Mouse (Mus musculus): Measurements from ENCODE around the gene Prok2.

The Prok2 gene

DNA sequence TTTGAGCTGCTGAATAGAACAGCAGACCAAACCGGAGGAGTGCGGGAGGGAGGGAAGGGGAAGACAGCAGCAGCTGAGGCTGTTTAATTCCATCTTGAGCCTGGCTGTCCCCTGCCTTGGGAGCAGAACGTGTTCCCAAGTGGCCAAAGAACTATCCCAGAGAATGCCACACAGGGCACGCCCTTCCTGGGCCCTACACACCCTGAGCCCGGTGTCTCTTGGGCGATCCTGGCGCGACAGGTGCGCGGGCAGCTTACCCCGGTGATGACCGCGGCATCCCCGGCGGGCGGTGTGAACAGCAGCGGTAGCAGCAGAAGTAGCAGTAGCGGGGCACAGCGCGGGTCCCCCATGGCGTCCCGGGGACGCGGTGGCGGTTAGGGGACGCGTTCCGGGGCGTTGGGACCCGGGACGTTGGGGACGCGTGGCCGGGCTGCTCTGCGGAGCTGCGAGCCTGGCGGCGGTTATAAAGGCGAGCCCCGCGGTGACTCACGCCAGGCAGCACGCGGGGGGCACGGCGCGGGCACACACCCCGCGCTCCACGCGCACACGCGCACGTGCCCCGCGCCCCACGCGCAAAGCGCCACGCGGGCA, at the start of gene Prok2:
Gene Prok2 (minus strand): TSS at position 422 of the 591 bp plus-strand sequence.
- DNase-seq (ENCODE audit: low spot score) = no peak

DNA sequence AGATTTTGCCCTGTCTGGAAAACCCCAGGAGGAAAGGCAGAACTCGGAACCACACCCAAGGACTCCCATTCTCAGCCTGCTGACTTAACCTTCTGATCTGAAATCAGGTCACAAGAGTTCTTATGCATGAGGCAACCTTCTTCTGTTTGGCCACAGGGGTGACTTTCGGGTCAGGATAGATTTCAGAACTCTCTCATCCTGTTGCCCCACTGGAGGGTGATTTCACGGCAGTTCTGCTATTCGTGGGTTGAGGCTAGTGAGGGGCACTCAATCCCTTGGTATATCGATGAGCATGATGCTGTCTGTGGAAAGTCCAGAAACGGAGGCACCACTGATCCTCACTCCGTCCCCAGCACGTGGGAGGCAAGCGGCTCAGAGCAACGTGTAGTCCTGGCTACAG, 48.5 kb upstream of the Prok2 start:
- no peak for DNase-seq (ENCODE audit: low spot score)

DNA sequence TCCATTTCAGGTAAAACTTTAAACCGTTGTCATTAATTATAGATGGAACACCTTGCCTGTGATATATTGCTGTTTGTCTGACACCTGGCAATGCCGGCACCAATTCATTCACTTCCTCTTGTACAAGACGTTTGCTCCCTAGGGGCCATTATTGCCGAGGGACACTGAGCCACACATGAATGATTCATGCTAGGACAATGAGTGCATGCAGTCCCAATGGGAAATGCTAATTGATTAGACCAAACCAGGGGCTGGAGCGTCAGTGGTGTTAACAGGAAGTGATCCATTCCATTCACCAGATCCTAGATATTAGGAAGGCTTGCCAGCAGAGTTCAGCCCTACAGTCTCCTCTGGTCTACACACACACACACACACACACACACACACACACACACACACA, 42.3 kb upstream of the Prok2 start:
- DNase-seq (ENCODE audit: low spot score) = no peak

DNA sequence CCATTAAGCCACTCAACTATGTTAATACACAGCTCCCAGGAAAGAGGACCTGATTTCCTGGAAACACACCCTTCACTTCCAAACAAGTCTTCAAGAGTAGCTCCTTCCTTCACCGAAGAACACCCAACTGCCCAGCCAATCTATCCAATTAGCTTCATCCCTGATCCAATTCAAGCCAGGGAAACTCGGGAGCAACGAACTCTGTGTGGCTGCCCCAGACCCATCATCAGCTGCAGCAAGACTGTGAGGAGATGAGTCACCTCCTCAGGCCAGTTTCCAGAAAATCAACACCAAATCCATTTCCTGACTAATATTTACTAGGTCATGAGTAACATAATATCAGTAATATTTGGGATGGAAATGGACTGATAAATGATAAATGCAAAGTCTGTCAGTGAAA, 38.7 kb upstream of the Prok2 start:
- no peak for DNase-seq (ENCODE audit: low spot score)

DNA sequence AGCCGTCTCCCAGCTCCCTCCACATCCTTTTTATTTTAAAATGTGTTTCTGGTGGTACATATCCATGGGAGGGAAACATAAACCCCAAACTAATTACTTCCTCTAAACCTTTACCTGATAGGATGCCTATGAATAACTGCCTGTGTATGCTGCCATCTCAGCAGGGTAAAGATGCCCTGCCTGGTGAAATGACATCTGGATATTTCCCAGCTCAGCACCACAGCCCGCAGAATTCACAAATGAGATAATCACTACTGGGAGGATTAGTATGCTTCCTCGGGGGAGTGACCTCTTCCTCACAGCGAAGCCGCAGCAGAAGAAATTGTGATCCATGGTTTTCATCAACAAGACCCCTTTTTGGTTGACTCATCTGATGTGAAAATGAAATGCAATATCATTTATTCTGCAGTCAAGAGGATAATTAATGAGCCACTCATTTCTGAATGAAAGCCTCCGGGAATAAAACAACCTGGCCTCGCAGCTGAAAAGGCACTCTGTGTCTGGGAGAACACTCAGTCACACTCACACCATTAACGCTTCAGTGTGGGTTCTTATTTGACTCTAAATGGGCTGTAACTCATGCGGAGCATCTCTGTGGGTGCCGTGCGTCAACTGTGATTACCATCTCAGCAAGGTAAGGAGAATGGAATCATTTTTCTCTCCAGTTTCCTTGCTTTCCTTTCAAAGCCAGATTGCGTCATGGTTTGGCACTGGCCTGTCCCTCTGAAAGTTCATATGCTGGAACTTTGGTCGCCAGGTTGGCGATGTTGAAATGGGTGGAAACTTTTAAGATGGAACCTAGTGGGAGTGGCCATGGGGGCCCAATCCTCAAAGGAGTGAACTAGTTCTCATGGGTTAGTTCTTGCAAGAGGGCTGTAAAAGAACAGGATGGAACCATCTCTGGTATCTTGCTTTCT, 36.1 kb upstream of the Prok2 start:
- DNase-seq (ENCODE audit: low spot score) = no peak

DNA sequence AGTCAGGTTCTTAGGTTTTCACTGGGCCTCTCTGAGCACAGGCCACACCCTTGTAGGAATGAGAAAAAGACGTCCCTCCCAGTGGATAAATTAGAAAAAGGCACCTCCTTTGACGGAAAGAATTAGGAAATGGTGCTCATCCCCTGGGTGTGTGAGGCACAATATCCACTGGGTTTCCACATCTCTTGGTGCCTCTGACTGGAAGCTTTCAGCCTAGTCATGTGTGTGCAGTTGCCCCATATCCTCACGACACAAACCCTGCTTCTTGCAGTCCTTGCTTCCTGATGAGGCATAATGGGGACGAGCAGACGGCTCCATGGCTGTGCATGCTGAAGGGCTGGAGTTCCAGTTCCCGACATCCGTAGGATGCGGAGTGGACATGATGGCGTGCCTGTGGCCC, 29.9 kb upstream of the Prok2 start:
- DNase-seq (ENCODE audit: low spot score) = no peak

DNA sequence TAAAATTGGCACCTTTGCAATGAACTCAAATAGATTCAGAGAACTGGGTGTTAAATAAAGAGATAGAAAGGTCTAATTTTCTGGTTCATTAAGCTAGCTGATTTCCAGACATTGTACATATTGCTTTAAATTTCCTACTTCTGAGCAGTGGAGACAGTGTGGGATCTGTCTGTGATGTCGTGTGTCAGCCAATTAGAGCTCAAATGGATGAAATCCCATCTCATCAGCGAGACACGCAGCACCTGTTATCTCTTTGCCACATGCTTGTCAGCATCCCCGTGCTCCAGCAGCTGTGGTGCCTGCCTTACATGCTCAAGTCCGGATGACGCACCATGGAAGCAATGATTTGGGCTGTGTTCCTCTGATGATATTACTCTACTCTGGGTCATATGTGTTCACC, 25.1 kb upstream of the Prok2 start:
- DNase-seq (ENCODE audit: low spot score) = no peak

DNA sequence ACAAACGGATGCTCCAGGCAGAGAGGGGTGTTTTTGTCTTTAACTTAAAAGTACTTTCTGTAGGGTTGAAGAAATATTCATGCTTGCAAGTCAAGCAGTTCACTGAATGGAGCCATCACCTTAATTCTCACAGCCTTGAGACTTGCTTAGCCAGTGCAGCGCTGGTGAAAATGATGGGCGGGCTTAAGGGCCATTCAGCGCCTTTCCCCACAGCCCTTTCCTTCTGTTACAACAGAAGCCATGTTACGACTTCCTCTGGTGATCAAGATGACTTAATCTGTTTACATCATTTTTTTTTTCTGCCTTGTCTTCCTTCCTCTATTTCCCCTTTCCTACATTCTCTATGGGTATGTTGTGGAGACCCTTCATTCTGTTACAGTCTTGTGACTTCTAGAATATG, 20.1 kb upstream of the Prok2 start:
- no peak for DNase-seq (ENCODE audit: low spot score)

DNA sequence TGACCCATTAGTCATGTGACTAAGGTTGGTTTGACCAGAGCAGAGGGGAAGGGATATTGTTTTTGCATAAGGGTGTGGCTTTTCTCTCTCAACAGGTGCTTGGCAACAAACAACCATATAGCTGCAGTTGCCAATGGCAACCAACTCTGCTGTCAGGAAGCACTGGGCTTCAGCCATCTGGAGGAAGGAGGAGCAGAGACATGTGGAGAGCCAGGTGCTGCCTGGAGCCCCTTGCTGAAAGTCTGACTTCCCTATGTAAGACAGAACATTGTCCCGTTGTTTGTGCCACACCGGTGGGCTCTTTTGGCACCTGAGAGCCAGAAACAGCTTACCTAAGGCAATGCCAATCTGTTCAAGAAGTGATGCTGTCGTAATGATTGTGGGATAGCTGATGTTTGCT, 16.7 kb upstream of the Prok2 start:
- DNase-seq (ENCODE audit: low spot score) = no peak

DNA sequence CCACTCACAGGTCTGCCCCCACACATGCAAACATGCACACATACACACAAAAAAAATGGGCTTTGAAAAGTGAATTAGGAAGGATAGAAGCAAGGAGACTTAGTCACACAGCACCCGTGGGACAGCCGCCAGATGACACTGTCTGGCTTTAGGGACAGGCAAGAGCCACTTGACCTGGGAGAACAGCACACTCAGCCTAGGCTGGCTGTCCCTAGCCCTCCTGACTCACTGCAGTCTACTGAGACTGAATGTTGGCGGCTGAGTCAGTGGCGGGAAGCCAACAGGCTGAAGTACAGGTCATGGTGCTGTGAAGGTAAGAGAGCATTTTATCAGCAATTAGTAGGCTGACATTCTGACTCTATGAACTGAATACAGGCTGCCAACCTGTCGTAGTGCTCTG, 8.5 kb upstream of the Prok2 start:
- DNase-seq (ENCODE audit: low spot score) = no peak

DNA sequence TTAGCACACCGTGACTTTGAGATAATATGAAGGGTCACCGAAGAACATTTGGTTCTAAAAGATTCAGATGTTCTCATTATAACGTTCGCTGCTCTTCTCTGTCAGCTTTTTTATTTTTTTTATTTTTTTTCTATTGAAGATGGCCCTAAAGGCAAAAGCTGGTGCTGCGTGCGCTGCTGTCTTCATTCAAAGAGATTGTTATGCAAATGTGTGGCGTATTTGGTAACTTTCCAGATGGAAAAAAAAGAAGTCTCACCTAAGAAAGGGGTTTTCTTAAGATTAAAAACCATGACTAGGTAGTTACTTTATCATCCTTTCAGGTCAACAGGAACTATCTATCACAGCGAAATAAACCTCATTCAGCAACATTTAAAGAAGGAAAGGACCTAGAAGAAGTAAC, 6.5 kb upstream of the Prok2 start:
- no peak for DNase-seq (ENCODE audit: low spot score)

DNA sequence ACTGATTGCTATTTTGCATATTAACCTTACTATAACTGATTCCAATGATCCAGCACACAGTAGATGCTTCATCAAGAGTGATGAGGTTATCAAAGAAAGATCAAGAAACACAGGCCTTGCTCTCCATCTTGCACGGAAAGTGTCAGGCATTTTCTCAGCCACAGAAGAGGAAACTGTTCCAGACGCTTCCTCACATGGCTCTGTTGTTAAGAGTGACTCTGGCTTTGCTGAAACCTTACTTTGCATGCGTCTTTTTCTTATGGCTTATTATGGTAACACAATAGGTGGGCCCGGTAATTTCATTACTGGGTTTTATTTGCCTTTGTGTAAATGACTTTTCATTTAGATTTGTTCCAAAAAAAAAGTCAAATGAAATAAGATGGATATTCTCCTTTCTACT, 5.7 kb upstream of the Prok2 start:
- DNase-seq (ENCODE audit: low spot score) = no peak

DNA sequence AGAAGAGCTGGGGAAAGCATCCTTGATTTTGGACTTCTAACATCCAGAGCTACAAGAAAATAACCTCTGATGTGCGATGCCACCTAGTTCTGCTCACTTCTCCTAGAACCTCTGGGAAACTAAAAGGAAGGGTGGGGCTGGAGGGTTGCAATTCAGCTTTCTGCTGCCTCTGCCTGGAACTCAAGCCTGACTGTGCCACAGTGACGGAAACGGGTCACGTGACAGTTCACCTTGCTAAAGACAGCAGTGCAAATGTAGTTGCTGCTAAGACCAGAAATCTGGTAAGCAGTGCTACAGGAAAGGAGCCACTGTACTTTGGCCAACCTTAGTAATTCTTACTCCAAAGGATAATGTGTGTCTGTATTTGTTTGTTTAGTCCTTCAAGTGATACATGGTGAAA, 3.7 kb upstream of the Prok2 start:
- no peak for DNase-seq (ENCODE audit: low spot score)

DNA sequence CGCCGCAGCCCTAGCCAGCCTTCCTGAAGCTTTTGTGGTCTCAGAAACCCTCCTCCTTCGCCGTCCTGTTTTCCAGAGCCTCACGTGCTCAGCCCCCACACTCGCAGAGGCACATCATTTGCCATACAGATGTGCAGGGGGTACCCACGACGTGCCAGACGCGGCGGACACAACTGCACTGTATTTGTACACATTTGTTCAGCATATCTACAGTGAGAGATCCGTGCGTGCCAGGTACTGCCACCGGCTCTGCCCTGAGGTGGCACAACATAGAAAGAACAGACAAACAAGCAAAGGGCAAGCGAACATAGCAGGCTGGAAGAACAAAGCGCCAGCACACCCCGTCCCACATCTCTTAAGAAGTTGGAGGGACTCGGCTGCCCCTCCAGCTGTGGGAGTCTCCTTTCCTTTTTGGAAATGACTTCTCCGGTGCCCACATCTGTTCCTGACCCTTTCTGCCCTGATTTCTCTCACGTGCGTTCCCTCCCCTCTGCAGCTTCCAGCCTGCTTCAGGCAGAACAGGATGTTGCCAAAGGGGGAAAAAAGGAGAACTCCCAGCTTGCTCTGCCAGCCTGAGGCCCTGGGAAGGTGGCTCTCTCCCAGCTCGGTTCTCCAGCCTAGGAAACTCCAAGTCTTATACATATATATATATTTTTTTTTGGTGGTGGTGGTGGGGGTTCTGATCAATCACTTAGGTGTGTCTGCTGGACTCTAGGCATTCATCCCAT, 548 bp upstream of the Prok2 start:
- no peak for DNase-seq (ENCODE audit: low spot score)

DNA sequence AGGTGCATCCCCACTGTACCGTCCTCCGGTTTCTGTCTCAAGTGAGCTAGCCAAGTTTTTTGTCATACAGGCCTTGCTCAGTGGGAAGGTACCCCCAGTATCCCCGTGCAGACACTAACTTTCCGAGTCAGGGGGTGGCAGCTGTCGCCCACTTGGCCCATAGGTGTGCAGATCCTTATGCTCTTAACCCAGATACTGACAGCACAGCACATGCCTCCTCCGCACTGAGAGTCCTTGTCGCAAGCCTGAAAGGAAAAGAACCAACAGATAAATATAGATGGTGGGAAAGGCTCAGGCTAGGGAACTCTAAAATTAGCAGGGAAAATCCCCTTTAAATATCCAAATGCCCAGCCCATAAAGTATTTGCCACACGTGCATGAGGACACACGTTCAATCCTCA, 3.8 kb downstream of the Prok2 start:
- DNase-seq (ENCODE audit: low spot score) = no peak

DNA sequence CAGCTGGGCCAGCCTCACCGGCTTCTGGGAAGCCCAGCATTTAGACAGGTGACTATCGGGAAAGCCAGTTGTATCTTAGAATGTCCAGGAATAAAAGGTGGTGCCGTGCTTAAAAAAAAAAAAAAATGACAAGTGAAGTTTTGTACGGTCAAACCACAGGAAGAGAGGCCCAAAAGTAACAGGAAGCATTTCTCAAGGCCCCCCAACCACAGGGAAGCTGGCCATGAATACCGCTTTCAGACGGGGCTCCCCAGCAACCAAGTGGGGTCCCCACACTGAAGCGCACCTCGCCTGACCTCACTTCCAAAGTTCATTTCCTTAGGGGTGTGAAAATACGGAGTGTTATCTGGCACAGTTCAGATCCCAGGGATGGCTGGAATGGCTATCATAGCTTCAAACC, 5.2 kb downstream of the Prok2 start:
- DNase-seq (ENCODE audit: low spot score) = no peak

DNA sequence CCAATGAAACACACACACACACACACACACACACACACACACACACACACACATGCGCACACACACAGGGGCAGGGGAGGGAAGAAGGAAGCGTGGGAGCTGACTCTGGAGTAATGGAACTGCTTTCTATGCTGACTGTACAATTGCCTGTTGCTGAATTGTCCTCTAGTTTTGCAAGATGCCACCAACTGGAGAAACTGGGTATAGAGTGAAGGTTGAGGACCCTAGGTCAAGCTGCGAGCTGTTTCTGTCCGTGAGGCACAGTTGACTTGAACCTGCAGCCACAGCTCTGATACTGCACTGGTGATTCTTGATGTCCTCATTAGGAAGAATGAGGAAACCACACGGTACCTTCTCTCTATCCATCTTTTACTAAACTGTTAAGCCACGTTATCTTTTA, 10.3 kb downstream of the Prok2 start:
- DNase-seq (ENCODE audit: low spot score) = no peak

DNA sequence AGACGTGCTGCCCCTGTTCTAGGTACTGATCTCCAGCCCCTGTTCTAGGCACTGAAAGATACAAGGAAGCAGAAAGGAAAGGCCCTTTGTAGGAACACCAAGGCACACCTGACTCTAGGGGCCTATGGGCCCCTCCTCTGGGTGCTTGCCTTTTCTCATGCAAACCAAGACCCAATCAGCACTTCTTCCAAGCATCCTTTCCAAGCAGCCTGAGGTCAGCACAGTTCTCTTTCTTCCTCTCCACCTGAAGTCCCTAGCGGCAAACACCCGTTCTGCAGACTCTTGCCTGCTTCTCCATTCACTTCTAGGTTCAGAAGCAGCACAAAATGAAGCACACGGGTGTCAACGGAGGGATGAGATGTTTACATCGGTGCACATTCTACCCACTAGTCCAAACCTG, 11.0 kb downstream of the Prok2 start:
- no peak for DNase-seq (ENCODE audit: low spot score)

DNA sequence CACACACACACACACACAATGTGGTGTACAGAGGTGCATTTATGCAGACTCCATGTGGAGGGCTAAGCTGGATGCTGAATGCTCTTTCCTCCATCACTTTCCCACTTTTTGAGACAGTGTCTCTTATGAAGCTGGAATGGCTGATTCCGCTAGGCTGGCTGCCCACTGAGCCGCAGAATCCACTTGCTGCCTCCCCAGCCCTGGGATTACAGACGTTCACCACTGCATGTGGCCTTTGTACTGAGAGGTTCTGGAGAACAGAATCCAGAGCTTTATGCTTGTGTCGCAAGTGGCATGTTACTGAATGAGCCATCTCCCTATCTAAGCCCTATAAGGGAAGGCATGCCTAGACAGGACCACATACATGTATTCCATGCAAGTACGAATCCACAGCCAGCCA, 12.9 kb downstream of the Prok2 start:
- no peak for DNase-seq (ENCODE audit: low spot score)

DNA sequence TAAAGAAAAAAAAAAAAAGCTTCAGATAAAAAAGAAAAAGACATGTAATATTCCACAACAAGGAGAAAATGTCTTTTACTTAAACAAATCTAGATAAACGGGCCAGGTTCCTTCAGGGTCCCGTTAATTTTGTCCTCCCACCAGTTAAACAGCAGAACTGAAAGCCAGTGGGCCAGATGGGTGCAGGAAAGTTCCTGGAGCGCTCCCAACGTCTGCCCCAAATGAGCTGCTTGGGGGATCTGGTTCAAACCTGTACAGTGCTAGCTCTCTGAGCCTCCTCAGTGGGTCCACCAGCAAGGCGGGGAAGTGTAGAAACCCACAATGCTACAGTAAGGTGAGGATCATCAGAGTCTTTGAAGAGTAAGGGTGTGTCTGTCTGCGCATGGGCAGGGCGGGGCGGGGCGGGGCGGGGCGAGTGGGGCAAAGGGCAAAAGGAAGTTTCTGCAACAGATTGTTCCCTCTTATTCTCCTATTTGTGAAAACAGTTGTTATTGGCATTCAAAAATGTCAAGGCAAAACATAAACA, 14.6 kb downstream of the Prok2 start:
- DNase-seq (ENCODE audit: low spot score) = no peak

DNA sequence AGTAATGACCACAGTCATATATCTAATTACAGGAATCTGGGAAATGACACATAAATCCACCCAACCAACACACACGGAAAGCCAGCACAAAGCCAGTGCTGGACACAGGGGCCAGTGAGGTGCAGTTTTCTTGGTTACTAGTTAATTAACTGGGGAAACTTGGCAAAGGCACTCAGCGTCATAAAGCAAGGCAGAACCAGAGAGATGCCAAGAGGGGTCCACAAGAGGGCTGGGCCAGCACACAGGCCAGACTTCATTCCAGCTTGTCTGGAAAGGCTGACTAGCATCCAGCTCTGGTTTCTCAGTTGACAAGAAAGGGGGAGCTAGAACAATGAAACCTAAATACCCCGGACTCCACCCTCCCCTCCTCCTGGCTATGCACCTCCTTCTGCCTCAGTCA, 25.7 kb downstream of the Prok2 start:
- DNase-seq (ENCODE audit: low spot score) = no peak

DNA sequence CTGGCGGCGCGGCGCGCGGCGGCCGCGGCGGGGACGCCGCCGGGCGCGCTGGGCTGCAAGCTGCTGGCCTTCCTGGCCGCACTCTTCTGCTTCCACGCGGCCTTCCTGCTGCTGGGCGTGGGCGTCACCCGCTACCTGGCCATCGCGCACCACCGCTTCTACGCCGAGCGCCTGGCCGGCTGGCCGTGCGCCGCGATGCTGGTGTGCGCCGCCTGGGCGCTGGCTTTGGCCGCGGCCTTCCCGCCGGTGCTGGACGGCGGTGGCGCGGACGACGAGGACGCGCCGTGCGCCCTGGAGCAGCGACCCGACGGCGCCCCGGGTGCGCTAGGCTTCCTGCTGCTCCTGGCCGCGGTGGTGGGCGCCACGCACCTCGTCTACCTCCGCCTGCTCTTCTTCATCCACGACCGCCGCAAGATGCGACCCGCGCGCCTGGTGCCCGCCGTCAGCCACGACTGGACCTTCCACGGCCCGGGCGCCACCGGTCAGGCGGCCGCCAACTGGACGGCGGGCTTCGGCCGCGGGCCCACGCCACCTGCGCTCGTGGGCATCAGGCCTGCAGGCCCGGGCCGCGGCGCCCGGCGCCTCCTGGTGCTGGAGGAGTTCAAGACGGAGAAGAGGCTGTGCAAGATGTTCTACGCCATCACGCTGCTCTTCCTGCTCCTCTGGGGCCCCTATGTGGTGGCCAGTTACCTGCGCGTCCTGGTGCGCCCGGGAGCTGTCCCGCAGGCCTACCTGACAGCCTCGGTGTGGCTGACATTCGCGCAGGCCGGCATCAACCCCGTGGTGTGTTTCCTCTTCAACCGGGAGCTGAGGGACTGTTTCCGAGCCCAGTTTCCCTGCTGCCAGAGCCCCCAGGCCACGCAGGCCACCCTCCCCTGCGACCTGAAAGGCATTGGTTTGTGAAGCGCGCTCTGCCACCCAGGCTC, 33.0 kb downstream of the Prok2 start:
- no peak for DNase-seq (ENCODE audit: low spot score)
